Mouse (Mus musculus) embryonic fibroblast, embryonic 13.5 days (primary cell): ENCODE measurements at regions not wholly inside any gene's neighbourhood (a gene's known extent, or its start where the extent isn't known, plus 50 kb on each side); places are given as distances from the start of the nearest gene placed in this dataset.

Experiments
- CTCF ChIP-seq: IDR thresholded peaks from 2 replicates; pipeline ENCODE4 v1.5.1; 2011; ENCODE audit warnings: mild to moderate bottlenecking, control low read depth, low read length, moderate library complexity, borderline replicate concordance; ENCODE audit not compliant: insufficient read depth
- POLR2A ChIP-seq: IDR thresholded peaks from 2 replicates; pipeline ENCODE4 v1.6.1; 2011; ENCODE audit warnings: low read depth, mild to moderate bottlenecking, control low read depth, low read length, moderate library complexity

GRCm38 (mm10) chr2:173990664-173991063, 85.4 kb upstream of the Stx16 start:
- TF ChIP-seq CTCF, result no peak
- TF ChIP-seq POLR2A, result no peak
